Mouse (Mus musculus) right cerebral cortex, adult 18-20 months (tissue): Measurements from ENCODE around the gene Sult1c1.
A peak's percentile ranks its signal among the peaks of the same experiment; 100 is the strongest.
"Not testable (repeated sequence)": the region's sequence is repeated elsewhere in the genome, so short reads cannot be mapped to it uniquely, and the experiment has no call there.

Source experiments
- DNase-seq: peaks from one replicate; pipeline ENCODE4 v3.0.0; 2022; ENCODE audit warnings: mixed read lengths

The Sult1c1 gene

DNA sequence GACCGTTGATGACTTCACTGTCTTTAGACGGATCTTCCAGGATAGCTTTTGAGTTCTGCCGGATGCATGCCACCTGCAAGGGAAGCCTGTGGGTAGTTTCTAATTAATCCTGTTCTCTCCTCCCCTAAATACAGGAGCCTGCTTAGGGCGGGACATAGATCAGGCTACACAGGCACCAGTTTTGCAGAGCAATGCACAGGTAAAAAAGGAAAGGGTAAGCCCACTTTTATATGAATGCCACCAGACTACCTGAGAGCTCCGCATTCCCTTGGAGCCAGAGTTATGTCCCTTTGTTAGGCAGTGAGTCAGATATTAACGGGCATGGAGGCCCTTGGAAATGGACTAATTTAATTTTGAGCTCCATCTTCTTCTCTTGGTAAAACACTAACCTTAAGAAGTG lies at the start of gene Sult1c1:
Sult1c1 (minus strand) TSS at position 101 of the 400 bp plus-strand sequence.
- no peak for DNase-seq

DNA sequence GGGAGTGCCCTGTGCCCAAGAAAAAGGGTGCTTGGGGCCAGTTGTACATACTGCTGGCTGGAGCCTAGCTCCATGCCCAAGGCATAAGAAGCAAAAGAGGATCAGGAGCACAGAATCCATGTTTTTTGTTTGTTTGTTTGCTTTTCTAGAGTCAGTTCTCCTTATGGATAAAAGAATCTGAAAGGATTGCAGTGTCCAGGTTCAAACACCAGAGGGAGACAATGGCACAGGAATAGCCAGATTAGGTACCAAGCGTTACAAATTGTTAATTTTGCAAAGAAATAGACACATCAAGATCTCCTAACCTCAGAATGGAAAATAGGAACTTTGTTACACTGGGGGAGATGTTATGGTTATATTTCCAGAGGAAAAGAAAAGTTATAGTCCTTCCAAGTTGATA lies 23.7 kb upstream of the Sult1c1 start:
- peak; percentile 25 for DNase-seq

DNA sequence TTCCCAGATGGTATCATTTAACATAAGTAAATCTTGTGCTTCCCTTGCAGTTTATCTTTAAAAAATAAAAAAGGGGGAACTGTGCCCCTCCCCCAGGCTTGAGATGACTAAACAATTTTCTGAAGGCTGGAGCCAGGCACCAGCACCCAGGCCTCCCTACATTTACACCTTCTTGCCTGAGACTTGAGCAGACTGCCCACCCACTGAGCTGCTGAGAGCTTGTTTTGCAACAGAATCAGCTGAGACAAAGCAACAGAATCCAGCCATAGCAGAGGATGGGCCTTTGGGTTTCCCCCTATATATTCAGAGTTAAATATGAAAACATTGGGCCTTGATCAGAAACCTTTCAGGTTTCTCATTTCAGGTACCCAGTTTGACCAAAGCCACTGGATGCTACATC lies 20.7 kb upstream of the Sult1c1 start:
- no peak for DNase-seq

DNA sequence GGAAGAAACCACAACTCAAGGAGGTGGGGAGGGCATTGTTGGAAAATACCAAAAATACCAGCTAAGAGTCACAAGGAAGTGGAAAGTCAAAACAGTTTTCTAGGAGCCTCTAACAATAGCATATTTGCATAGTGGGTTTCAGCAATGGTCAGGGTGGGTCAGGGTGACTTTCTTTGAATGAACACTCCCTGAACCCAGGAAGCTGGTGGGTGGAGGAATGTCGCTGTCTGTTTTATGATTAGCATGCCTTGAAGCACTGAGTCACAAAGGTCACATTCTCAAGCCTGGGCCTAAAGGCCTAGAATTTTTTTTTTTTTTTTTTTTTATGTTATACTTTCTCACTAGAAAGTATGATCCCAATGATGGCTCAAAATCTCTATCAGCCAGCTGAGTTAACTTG lies 20.1 kb upstream of the Sult1c1 start:
- not testable (repeated sequence) for DNase-seq

DNA sequence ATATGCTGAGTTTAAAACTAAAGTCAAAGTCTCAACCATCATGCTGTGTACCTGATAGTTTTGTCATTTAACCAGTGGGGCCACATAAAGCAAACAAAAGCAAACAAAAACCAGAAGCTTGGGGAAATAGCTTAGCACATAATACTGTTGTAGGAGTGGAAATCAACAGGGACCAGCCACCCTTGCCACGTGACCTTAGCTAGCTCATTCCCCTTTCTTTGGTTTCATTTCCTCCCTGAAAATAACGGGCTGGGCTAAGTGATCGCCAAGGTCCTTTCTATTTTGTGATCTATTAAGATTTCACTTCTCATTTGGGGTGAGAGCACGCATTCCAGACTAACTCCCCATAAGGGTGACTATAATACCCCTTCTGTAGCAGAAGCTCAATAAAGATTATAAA lies 13.0 kb upstream of the Sult1c1 start:
- no peak for DNase-seq

- no peak for DNase-seq
These were observed 16.9 kb downstream of the Sult1c1 start for GRCm38 (mm10) chr17:53973606-53974005.

GRCm38 (mm10) chr17:53941569-53942162 lies 48.8 kb downstream of the Sult1c1 start:
- no peak for DNase-seq

GRCm38 (mm10) chr17:53940726-53941125 lies 49.7 kb downstream of the Sult1c1 start:
- no peak for DNase-seq
